Mouse (Mus musculus): ENCODE data around the gene Ptprcap. TPM values are rescaled to one million over a fixed set of nuclear protein-coding genes. Genes with fewer than 3 reads are reported as not detected.

The Ptprcap gene
- polyA plus RNA-seq, 1 experiment from 2014 or later, result 1.1 TPM

DNA sequence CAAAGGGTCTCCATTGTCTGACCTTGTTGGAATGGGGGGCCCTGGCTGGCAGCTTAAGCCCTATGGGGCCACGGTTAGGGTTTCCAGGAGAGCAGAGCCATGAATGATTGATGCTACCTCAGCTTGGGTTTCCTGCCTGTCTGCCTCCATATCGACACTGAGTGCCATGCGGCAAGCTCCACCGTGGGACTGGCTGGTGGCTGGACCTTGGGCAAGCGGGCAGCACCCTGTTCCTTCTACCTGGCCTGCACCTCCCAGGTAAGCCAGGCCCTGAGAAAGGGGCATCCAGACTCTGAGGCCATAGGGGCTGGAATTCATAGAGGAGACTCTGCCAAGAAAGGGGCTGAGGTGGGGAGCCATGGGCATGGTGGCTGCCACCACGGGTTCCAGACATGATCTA lies 13.3 kb upstream of the Ptprcap start:
- no peak for ATAC-seq (ENCODE audit: insufficient number of reproducible peaks, low FRiP score)
- no peaks in the 10 kb centered on the region for H3K36me3 ChIP-seq
- H3K4me1 ChIP-seq (replicated peaks), result no peaks in the 10 kb centered on the region
- no peak overlapping the region for H3K27ac ChIP-seq (ENCODE audit: poor library complexity, severe bottlenecking)
- H3K27me3 ChIP-seq (replicated peaks), result peaks cover 8% of the 10 kb centered on the region
- no peak overlapping the region for H3K4me2 ChIP-seq
- no peak overlapping the region for H3K9ac ChIP-seq
- no peaks in the 10 kb centered on the region for H3K9me3 ChIP-seq (replicated peaks)
- no peak overlapping the region for H3K4me3 ChIP-seq
- 82% methylated on average over 6 of the region's 6 CpGs for WGBS

- peak; percentile 30; the same call in 1 of the 2 replicates for ATAC-seq (ENCODE audit: insufficient number of reproducible peaks, low FRiP score)
- Histone ChIP-seq H3K27me3 (replicated peaks) (peaks cover 3% of the 10 kb centered on the region; the same call in 1 of the 2 replicates), H3K4me2 (no peak overlapping the region), H3K9ac (no peak overlapping the region), H3K36me3 (no peaks in the 10 kb centered on the region), H3K27ac (ENCODE audit: poor library complexity, severe bottlenecking) (no peak overlapping the region), H3K4me3 (no peak overlapping the region), H3K9me3 (replicated peaks) (0 out of 2 replicates have a peak, but pooled peaks cover 5% of the 10 kb centered on the region), H3K4me1 (replicated peaks) (no peaks in the 10 kb centered on the region)
- WGBS, result 86% methylated on average over 18 of the region's 18 CpGs
Observed at GRCm38 (mm10) chr19:4142416-4143173, 10.8 kb upstream of the Ptprcap start.

DNA sequence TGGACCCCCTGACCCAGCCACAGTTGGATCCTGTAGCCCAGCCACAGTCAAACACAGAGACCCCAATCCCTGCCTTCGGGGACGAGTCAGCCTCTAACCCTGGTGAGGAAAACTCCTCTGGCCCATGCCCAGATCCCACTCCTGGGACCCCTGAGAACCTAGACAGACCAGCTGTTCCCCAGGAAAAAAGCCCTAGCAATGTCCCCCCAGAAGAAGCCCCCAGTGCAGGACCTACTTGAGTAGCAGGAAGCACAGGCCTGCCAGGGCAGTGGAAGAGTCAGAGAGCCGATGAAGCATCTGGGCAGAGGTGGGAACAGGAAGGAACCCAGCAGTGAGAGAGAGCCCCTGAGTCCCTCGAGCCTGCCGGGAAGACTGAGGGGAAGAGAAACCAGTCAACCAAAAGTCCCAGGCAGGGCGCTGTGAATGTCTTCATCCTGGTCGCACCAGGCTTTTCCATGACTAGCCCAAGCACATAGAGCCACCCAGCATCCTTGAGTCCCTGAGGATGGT lies 9.6 kb upstream of the Ptprcap start, which contains the start of gene Cabp4:
Gene Cabp4 (minus strand): TSS at position 275 of the 510 bp plus-strand sequence.
- Histone ChIP-seq H3K4me2 (no peak within 1 kb of the TSS), H3K36me3 (no peaks in the 10 kb centered on the region), H3K9me3 (replicated peaks) (0 out of 2 replicates have a peak, but pooled peaks cover 5% of the 10 kb centered on the region), H3K4me1 (replicated peaks) (peaks cover 5% of the 10 kb centered on the region), H3K4me3 (no peak within 1 kb of the TSS), H3K27ac (ENCODE audit: poor library complexity, severe bottlenecking) (no peak within 1 kb of the TSS), H3K27me3 (replicated peaks) (no peaks in the 10 kb centered on the region), H3K9ac (no peak within 1 kb of the TSS)
- 72% methylated on average over 7 of the region's 7 CpGs for WGBS
- ATAC-seq (ENCODE audit: insufficient number of reproducible peaks, low FRiP score), result no peak

DNA sequence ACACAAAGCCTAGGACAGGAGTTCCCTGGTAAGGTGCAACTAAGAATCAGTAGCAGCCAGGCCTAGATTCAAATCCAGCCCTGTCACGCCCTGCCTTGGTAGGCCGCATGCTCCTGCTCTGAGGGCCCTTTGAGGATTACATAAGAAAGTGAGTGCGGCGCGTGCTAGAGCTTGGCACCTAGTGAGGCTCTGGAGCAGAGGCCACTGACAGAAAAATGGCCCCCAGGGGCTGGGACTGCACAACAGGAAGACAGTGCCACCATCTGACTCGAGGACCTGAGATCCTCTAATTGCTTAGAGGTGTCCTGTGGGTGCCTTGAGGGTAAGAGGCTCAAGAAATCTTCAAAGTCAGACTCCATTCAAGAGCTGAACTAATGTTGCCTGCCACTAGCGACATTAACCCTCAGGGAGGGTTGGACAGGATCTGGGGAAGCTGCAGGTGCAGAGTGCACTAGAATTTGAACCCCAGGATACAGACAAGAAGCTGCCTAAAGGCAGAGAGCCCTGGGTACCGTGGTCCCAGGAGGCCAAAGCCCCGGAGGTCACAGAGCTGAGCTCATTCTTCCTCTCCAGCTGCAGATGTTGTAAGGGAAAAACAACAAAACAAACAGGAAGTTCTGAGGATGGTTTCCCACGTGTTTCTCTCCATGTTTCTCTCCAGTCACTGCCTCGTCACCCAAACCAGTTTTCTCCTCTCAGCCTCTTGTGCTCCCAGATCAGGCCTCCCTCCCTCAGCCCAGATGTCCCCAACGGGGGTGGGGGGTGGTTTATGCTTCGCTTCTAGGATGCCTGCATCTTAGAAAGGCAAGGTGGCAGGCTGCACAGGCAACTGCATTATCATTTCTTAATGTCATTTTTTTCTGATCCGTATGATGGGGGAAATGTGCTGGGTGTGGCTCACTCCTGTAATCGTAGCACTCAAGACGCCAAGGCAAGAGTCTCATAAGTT lies 8.6 kb upstream of the Ptprcap start:
- Histone ChIP-seq H3K36me3 (peaks cover 1% of the 10 kb centered on the region; the same call in 1 of the 2 replicates), H3K9ac (no peak overlapping the region), H3K4me2 (no peak overlapping the region), H3K9me3 (replicated peaks) (0 out of 2 replicates have a peak, but pooled peaks cover 5% of the 10 kb centered on the region), H3K27me3 (replicated peaks) (no peaks in the 10 kb centered on the region), H3K4me3 (no peak overlapping the region), H3K27ac (ENCODE audit: poor library complexity, severe bottlenecking) (no peak overlapping the region), H3K4me1 (replicated peaks) (peaks cover 14% of the 10 kb centered on the region)
- whole genome bisulfite sequencing, result 77% methylated on average over 16 of the region's 16 CpGs
- no peak for ATAC-seq (ENCODE audit: insufficient number of reproducible peaks, low FRiP score)

GRCm38 (mm10) chr19:4145936-4146335 lies 7.5 kb upstream of the Ptprcap start:
- H3K9me3 ChIP-seq (replicated peaks), result 0 out of 2 replicates have a peak, but pooled peaks cover 5% of the 10 kb centered on the region
- H3K27ac ChIP-seq (ENCODE audit: poor library complexity, severe bottlenecking), result no peak overlapping the region
- H3K4me3 ChIP-seq, result no peak overlapping the region
- H3K4me1 ChIP-seq (replicated peaks), result peaks cover 23% of the 10 kb centered on the region
- ATAC-seq (ENCODE audit: insufficient number of reproducible peaks, low FRiP score), result no peak
- no peak overlapping the region for H3K4me2 ChIP-seq
- peaks cover 12% of the 10 kb centered on the region for H3K36me3 ChIP-seq
- no peaks in the 10 kb centered on the region for H3K27me3 ChIP-seq (replicated peaks)
- H3K9ac ChIP-seq, result no peak overlapping the region
- 84% methylated on average over 5 of the region's 5 CpGs for WGBS

GRCm38 (mm10) chr19:4146366-4147021 lies 6.9 kb upstream of the Ptprcap start:
- ATAC-seq (ENCODE audit: insufficient number of reproducible peaks, low FRiP score), result no peak
- 57% methylated on average over 12 of the region's 12 CpGs for WGBS
- Histone ChIP-seq H3K4me3 (no peak overlapping the region), H3K27ac (ENCODE audit: poor library complexity, severe bottlenecking) (no peak overlapping the region), H3K27me3 (replicated peaks) (no peaks in the 10 kb centered on the region), H3K9me3 (replicated peaks) (0 out of 2 replicates have a peak, but pooled peaks cover 5% of the 10 kb centered on the region), H3K36me3 (peaks cover 18% of the 10 kb centered on the region), H3K4me1 (replicated peaks) (peaks cover 28% of the 10 kb centered on the region), H3K4me2 (no peak overlapping the region), H3K9ac (no peak overlapping the region)

- no peak for ATAC-seq (ENCODE audit: insufficient number of reproducible peaks, low FRiP score)
- Histone ChIP-seq H3K9me3 (replicated peaks) (0 out of 2 replicates have a peak, but pooled peaks cover 5% of the 10 kb centered on the region), H3K27ac (ENCODE audit: poor library complexity, severe bottlenecking) (no peak overlapping the region), H3K36me3 (peaks cover 23% of the 10 kb centered on the region), H3K27me3 (replicated peaks) (no peaks in the 10 kb centered on the region), H3K9ac (no peak overlapping the region), H3K4me3 (no peak overlapping the region), H3K4me1 (replicated peaks) (peaks cover 33% of the 10 kb centered on the region), H3K4me2 (no peak overlapping the region)
- WGBS, result 56% methylated on average over 3 of the region's 3 CpGs
Observed at GRCm38 (mm10) chr19:4147022-4147405, 6.4 kb upstream of the Ptprcap start.

- peaks cover 39% of the 10 kb centered on the region for H3K4me1 ChIP-seq (replicated peaks)
- H3K27ac ChIP-seq (ENCODE audit: poor library complexity, severe bottlenecking), result no peak overlapping the region
- ATAC-seq (ENCODE audit: insufficient number of reproducible peaks, low FRiP score), result no peak
- no peaks in the 10 kb centered on the region for H3K27me3 ChIP-seq (replicated peaks)
- peaks cover 31% of the 10 kb centered on the region for H3K36me3 ChIP-seq
- peak overlapping the region; percentile 97; the same call in 1 of the 2 replicates for H3K9ac ChIP-seq
- H3K4me2 ChIP-seq, result peak overlapping the region; percentile 88
- H3K9me3 ChIP-seq (replicated peaks), result 0 out of 2 replicates have a peak, but pooled peaks cover 5% of the 10 kb centered on the region
- peak overlapping the region; percentile 97 for H3K4me3 ChIP-seq
- 38% methylated on average over 9 of the region's 9 CpGs for WGBS
Observed at GRCm38 (mm10) chr19:4147782-4148490, 5.5 kb upstream of the Ptprcap start.

DNA sequence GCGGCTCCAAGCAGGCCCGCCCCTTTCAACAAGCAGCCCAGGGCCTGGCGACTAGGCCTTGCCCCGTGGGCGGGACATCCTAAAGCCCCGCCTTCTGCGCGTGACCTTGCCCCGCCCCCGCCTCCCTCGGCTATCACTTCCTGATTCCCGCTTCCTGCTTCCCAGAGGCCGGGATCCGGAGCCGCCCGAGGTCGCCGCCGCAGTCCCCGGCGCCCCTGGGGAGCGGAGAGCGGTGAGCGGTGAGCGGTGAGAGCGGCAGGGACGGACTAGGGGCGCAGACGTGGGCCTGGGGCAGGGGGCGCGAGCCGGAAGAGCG lies 5.0 kb upstream of the Ptprcap start, which contains the start of gene Coro1b:
Gene Coro1b (plus strand): TSS at position 129 of the 316 bp plus-strand sequence.
- peak; percentile 95 for ATAC-seq (ENCODE audit: insufficient number of reproducible peaks, low FRiP score)
- H3K4me3 ChIP-seq, result peak within 1 kb of the TSS; percentile 97
- no peaks in the 10 kb centered on the region for H3K27me3 ChIP-seq (replicated peaks)
- H3K9me3 ChIP-seq (replicated peaks), result 0 out of 2 replicates have a peak, but pooled peaks cover 5% of the 10 kb centered on the region
- H3K9ac ChIP-seq, result peak within 1 kb of the TSS; percentile 97
- peaks cover 43% of the 10 kb centered on the region for H3K4me1 ChIP-seq (replicated peaks)
- H3K27ac ChIP-seq (ENCODE audit: poor library complexity, severe bottlenecking), result peak within 1 kb of the TSS; percentile 75
- H3K36me3 ChIP-seq, result peaks cover 36% of the 10 kb centered on the region
- WGBS, result under 1% methylated on average over 32 of the region's 33 CpGs
- H3K4me2 ChIP-seq, result peak within 1 kb of the TSS; percentile 88

GRCm38 (mm10) chr19:4148819-4149218 lies 4.6 kb upstream of the Ptprcap start:
- H3K9ac ChIP-seq, result peak overlapping the region; percentile 97
- peak overlapping the region; percentile 97 for H3K4me3 ChIP-seq
- peak; percentile 29 for ATAC-seq (ENCODE audit: insufficient number of reproducible peaks, low FRiP score)
- H3K9me3 ChIP-seq (replicated peaks), result 0 out of 2 replicates have a peak, but pooled peaks cover 5% of the 10 kb centered on the region
- H3K27me3 ChIP-seq (replicated peaks), result no peaks in the 10 kb centered on the region
- under 1% methylated on average over 8 of the region's 8 CpGs for WGBS
- H3K4me2 ChIP-seq, result peak overlapping the region; percentile 88
- H3K36me3 ChIP-seq, result peaks cover 39% of the 10 kb centered on the region
- H3K27ac ChIP-seq (ENCODE audit: poor library complexity, severe bottlenecking), result peak overlapping the region; percentile 75
- peaks cover 46% of the 10 kb centered on the region for H3K4me1 ChIP-seq (replicated peaks)
